Comparison of ENCODE assay signal across 11 mouse cellular contexts in genomic region chr11:62966424-62966764, GRCm38 (mm10). TPM values are rescaled to one million over a fixed set of nuclear protein-coding genes. Genes with fewer than 3 reads are reported as not detected.
DNase-seq lines count a peak whose midpoint lies in the region; ATAC-seq lines count a peak whose summit lies in the region.
"Had no signal": no experiment of that assay in that cellular context is flagged by ENCODE, and none has a peak within 500 bp of the region (broad histone marks: within the 10 kb centered on the region; RNA-seq: fewer than 3 reads in every experiment).

No protein-coding gene starts in this region.

- H3K27ac ChIP-seq in lung, embryonic 16.5 days (ENCODE audit: low read length) = peak overlapping the region; percentile 98
- H3K27ac ChIP-seq in forebrain, embryonic 14.5 days (ENCODE audit: low read depth, low read length) = peak overlapping the region; percentile 75; the same call in 1 of the 2 replicates
- peak overlapping the region; percentile 93 for H3K27ac ChIP-seq in limb, embryonic 11.5 days (replicated peaks; ENCODE audit: low read depth, low read length)
- H3K27ac ChIP-seq in stomach, embryonic 15.5 days = peak overlapping the region; percentile 96

- WGBS in lung, embryonic 16.5 days = 49% methylated on average over 3 of the region's 3 CpGs
- 53% methylated on average over 3 of the region's 3 CpGs for WGBS in forebrain, embryonic 14.5 days
- WGBS in limb, embryonic 11.5 days = 48% methylated on average over 3 of the region's 3 CpGs
- WGBS in stomach, embryonic 15.5 days = 44% methylated on average over 3 of the region's 3 CpGs

- H3K4me1 ChIP-seq in lung, embryonic 16.5 days (replicated peaks; ENCODE audit: control insufficient read depth, insufficient read depth, low read length) = peaks cover 22% of the 10 kb centered on the region
- H3K4me1 ChIP-seq in forebrain, embryonic 14.5 days (ENCODE audit: control insufficient read depth, insufficient read depth, low read length) = peaks cover 8% of the 10 kb centered on the region; the same call in 1 of the 2 replicates
- peaks cover 11% of the 10 kb centered on the region for H3K4me1 ChIP-seq in limb, embryonic 11.5 days (ENCODE audit: control insufficient read depth, insufficient read depth, low read length)
- H3K4me1 ChIP-seq in stomach, embryonic 15.5 days = peaks cover 7% of the 10 kb centered on the region

- DNase-seq in lung, postnatal 25 days (ENCODE audit: low spot score) = no peak
- no peak for DNase-seq in forebrain, embryonic 14.5 days (ENCODE audit: low spot score)
- DNase-seq in limb, embryonic 11.5 days (ENCODE audit: low spot score) = no peak
- no peak for DNase-seq in cerebellum, postnatal 25 days
- no peak for DNase-seq in frontal cortex, adult 2 months (ENCODE audit: extremely low spot score in 1 of 2, low spot score in 1 of 2)

- H3K36me3 ChIP-seq in lung, embryonic 16.5 days (ENCODE audit: control insufficient read depth, insufficient read depth, low read length) = no peaks in the 10 kb centered on the region
- no peaks in the 10 kb centered on the region for H3K36me3 ChIP-seq in forebrain, embryonic 14.5 days (ENCODE audit: control insufficient read depth, insufficient read depth, low read length)
- no peaks in the 10 kb centered on the region for H3K36me3 ChIP-seq in limb, embryonic 11.5 days (ENCODE audit: control insufficient read depth, insufficient read depth, low read length)
- no peaks in the 10 kb centered on the region for H3K36me3 ChIP-seq in stomach, embryonic 15.5 days

- peak overlapping the region; percentile 57 for H3K4me2 ChIP-seq in lung, embryonic 16.5 days (ENCODE audit: low read depth, low read length)
- no peak overlapping the region; the same call in 1 of the 2 replicates for H3K4me2 ChIP-seq in forebrain, embryonic 14.5 days (ENCODE audit: low read length)
- H3K4me2 ChIP-seq in limb, embryonic 11.5 days (ENCODE audit: low read depth, severe bottlenecking) = peak overlapping the region; percentile 43; the same call in 1 of the 2 replicates
- peak overlapping the region; percentile 49 for H3K4me2 ChIP-seq in stomach, embryonic 15.5 days

- ATAC-seq in lung, embryonic 16.5 days (ENCODE audit: low read depth) = 0 out of 2 replicates have a peak, but pooled peaks have one; percentile 36
- ATAC-seq in forebrain, embryonic 14.5 days = no peak
- ATAC-seq in limb, embryonic 11.5 days (ENCODE audit: insufficient number of reproducible peaks, low FRiP score, low TSS enrichment, low read depth) = no peak
- ATAC-seq in stomach, embryonic 15.5 days (ENCODE audit: insufficient read depth, low FRiP score, low read depth) = no peak
- ATAC-seq in erythroid progenitor cell, adult 5-6 weeks (replicated peaks; ENCODE audit: low FRiP score, poor library complexity, severe bottlenecking) = no peak

- H3K4me3 ChIP-seq in lung, embryonic 16.5 days (ENCODE audit: low read length) = peak overlapping the region; percentile 32
- H3K4me3 ChIP-seq in forebrain, embryonic 14.5 days (ENCODE audit: low read depth, low read length) = no peak overlapping the region
- H3K4me3 ChIP-seq in limb, embryonic 11.5 days (ENCODE audit: low read depth, low read length) = no peak overlapping the region
- peak overlapping the region; percentile 20; the same call in 1 of the 2 replicates for H3K4me3 ChIP-seq in stomach, embryonic 15.5 days (replicated peaks)

- H3K9ac ChIP-seq in lung, embryonic 16.5 days (ENCODE audit: low read length) = peak overlapping the region; percentile 63
- no peak overlapping the region for H3K9ac ChIP-seq in forebrain, embryonic 14.5 days (ENCODE audit: low read length)
- no peak overlapping the region for H3K9ac ChIP-seq in limb, embryonic 11.5 days (ENCODE audit: low read length)
- no peak overlapping the region for H3K9ac ChIP-seq in stomach, embryonic 15.5 days

- H3K27me3 ChIP-seq in lung, embryonic 16.5 days (ENCODE audit: control insufficient read depth, insufficient read depth, low read depth, low read length) = no peaks in the 10 kb centered on the region
- H3K27me3 ChIP-seq in forebrain, embryonic 14.5 days (replicated peaks; ENCODE audit: control insufficient read depth, insufficient read depth, low read length) = no peaks in the 10 kb centered on the region
- H3K27me3 ChIP-seq in limb, embryonic 11.5 days (ENCODE audit: control insufficient read depth, insufficient read depth, low read length) = no peaks in the 10 kb centered on the region
- no peaks in the 10 kb centered on the region for H3K27me3 ChIP-seq in stomach, embryonic 15.5 days (replicated peaks)

- H3K9me3 ChIP-seq in lung, embryonic 16.5 days (ENCODE audit: control insufficient read depth, low read length) = no peaks in the 10 kb centered on the region
- no peaks in the 10 kb centered on the region for H3K9me3 ChIP-seq in forebrain, embryonic 14.5 days (replicated peaks; ENCODE audit: control insufficient read depth, low read length)
- H3K9me3 ChIP-seq in limb, embryonic 11.5 days (ENCODE audit: control insufficient read depth, low read length) = no peaks in the 10 kb centered on the region
- no peaks in the 10 kb centered on the region for H3K9me3 ChIP-seq in stomach, embryonic 15.5 days

RNA-seq across cellular contexts. Expression of gene Cdrt4, which starts 15.4 kb away (rescaled TPM):
- 0.21 and 0.52 TPM in 2 replicates for polyA plus RNA-seq in lung, embryonic 16.5 days (2015; fragmentation: Nextera tagmentation; extraction: Ambion mirVana)
- polyA plus RNA-seq in forebrain, embryonic 14.5 days (2014; fragmentation: Nextera tagmentation; extraction: Ambion mirVana) = not detected in 2 replicates
- 0.29 TPM in 1 of 2 replicates, not detected in the other for polyA plus RNA-seq in limb, embryonic 11.5 days (2014; fragmentation: Nextera tagmentation; extraction: Ambion mirVana)
- 0.19 and 0.26 TPM in 2 replicates for polyA plus RNA-seq in stomach, embryonic 15.5 days (2015; fragmentation: Nextera tagmentation; extraction: Ambion mirVana)
- not detected in 2 replicates for total RNA-seq in erythroid progenitor cell, adult 5-6 weeks (2015; ENCODE audit: low replicate concordance)
- not detected in 2 replicates for total RNA-seq in erythroid progenitor cell, adult 5-6 weeks (2017; ENCODE audit: low replicate concordance)
- polyA plus RNA-seq in frontal cortex, adult 2 months (2012; rRNA removed) = 0.40 and 0.48 TPM in 2 replicates
- total RNA-seq: gastrocnemius, postnatal 36 days; left cerebral cortex, postnatal 36 days; neutrophil, adult 5-6 weeks had no signal

Comparison
In these comparisons a context has a peak if more than half of its experiments do, and no peak if none do; other contexts are left out.
1. H3K4me3 ChIP-seq: peak in lung, embryonic 16.5 days (single experiment) and stomach, embryonic 15.5 days (single experiment); none in forebrain, embryonic 14.5 days (single experiment) and limb, embryonic 11.5 days (single experiment).
2. Peak in every context shown above with its lines, with median percentiles within 50 percentile points of each other: H3K27ac ChIP-seq.